Mouse (Mus musculus) MEL-GATA-1-ER (cell line): ENCODE results near the gene Tnrc18.

Experiments
- DNase-seq: peaks from one replicate; pipeline ENCODE4 v3.0.0-alpha.2; 2012; ENCODE audit warnings: low read depth; ENCODE audit errors: extremely low read depth

The Tnrc18 gene

GRCm38 (mm10) chr5:142810710-142811599, 6.5 kb downstream of the Tnrc18 start:
- no peak for DNase-seq

GRCm38 (mm10) chr5:142807661-142808060, 9.8 kb downstream of the Tnrc18 start:
- DNase-seq: no peak

GRCm38 (mm10) chr5:142803746-142804145, 13.7 kb downstream of the Tnrc18 start:
- DNase-seq: no peak

GRCm38 (mm10) chr5:142802884-142803283, 14.6 kb downstream of the Tnrc18 start:
- DNase-seq: no peak

- peak; percentile 51 for DNase-seq
Measured at GRCm38 (mm10) chr5:142801977-142802376, 15.5 kb downstream of the Tnrc18 start.

GRCm38 (mm10) chr5:142800656-142801055, 16.8 kb downstream of the Tnrc18 start:
- DNase-seq: peak; percentile 41

- peak; percentile 48 for DNase-seq
Measured at GRCm38 (mm10) chr5:142800198-142800597, 17.3 kb downstream of the Tnrc18 start.

GRCm38 (mm10) chr5:142799259-142799658, 18.2 kb downstream of the Tnrc18 start:
- DNase-seq: no peak

- DNase-seq: no peak
Measured at GRCm38 (mm10) chr5:142798190-142798589, 19.3 kb downstream of the Tnrc18 start.

- no peak for DNase-seq
Measured at GRCm38 (mm10) chr5:142797620-142798019, 19.8 kb downstream of the Tnrc18 start.

- no peak for DNase-seq
Measured at GRCm38 (mm10) chr5:142796921-142797320, 20.5 kb downstream of the Tnrc18 start.

- no peak for DNase-seq
Measured at GRCm38 (mm10) chr5:142794582-142794981, 22.9 kb downstream of the Tnrc18 start.

- no peak for DNase-seq
Measured at GRCm38 (mm10) chr5:142794161-142794560, 23.3 kb downstream of the Tnrc18 start.

- no peak for DNase-seq
Measured at GRCm38 (mm10) chr5:142792594-142792993, 24.9 kb downstream of the Tnrc18 start.

- DNase-seq: no peak
Measured at GRCm38 (mm10) chr5:142788279-142788678, 29.2 kb downstream of the Tnrc18 start.

GRCm38 (mm10) chr5:142787304-142787905, 30.1 kb downstream of the Tnrc18 start:
- DNase-seq: no peak

GRCm38 (mm10) chr5:142786709-142787108, 30.8 kb downstream of the Tnrc18 start:
- no peak for DNase-seq

GRCm38 (mm10) chr5:142786215-142786614, 31.2 kb downstream of the Tnrc18 start:
- no peak for DNase-seq

- DNase-seq: no peak
Measured at GRCm38 (mm10) chr5:142783142-142783540, 34.3 kb downstream of the Tnrc18 start.

GRCm38 (mm10) chr5:142782459-142783141, 34.9 kb downstream of the Tnrc18 start:
- no peak for DNase-seq

- no peak for DNase-seq
Measured at GRCm38 (mm10) chr5:142780579-142780978, 36.9 kb downstream of the Tnrc18 start.

- DNase-seq: no peak
Measured at GRCm38 (mm10) chr5:142778871-142779270, 38.6 kb downstream of the Tnrc18 start.
